Mouse (Mus musculus) MEL (cell line): ENCODE data around the gene Zfp771.

Experiments used
- BHLHE40 ChIP-seq: IDR thresholded peaks from 2 replicates; pipeline ENCODE4 v1.6.1; 2012; ENCODE audit warnings: low read depth, mild to moderate bottlenecking, inconsistent platforms, low read length, improper control_type of control experiment, borderline replicate concordance
- CHD1 ChIP-seq: IDR thresholded peaks from 2 replicates; pipeline ENCODE4 v1.6.1; 2012; ENCODE audit warnings: low read depth, mild to moderate bottlenecking, inconsistent platforms, low read length, improper control_type of control experiment
- CHD2 ChIP-seq: IDR thresholded peaks from 2 replicates; pipeline ENCODE4 v1.6.1; 2011; ENCODE audit warnings: low read length, improper control_type of control experiment
- CTCF ChIP-seq, 3 experiments: IDR thresholded peaks in 2 of 3; conservative IDR thresholded peaks in 1 of 3; 2 replicates each; pipeline ENCODE4 v1.5.1; 2011 to 2012; ENCODE audit warnings: low read length in 3 of 3, low read depth in 2 of 3, mild to moderate bottlenecking in 2 of 3, improper control_type of control experiment in 1 of 3, inconsistent platforms in 1 of 3, mixed read lengths in 1 of 3, moderate library complexity in 1 of 3; ENCODE audit not compliant: control insufficient read depth in 1 of 3, insufficient read depth in 1 of 3, poor library complexity in 1 of 3, severe bottlenecking in 1 of 3
- HCFC1 ChIP-seq: IDR thresholded peaks from 2 replicates; pipeline ENCODE4 v1.6.1; 2012; ENCODE audit warnings: low read depth, mild to moderate bottlenecking, inconsistent platforms, low read length, improper control_type of control experiment, moderate library complexity
- MAFK ChIP-seq: IDR thresholded peaks from 2 replicates; pipeline ENCODE4 v1.6.1; 2011; ENCODE audit warnings: low read depth, mild to moderate bottlenecking, low read length, improper control_type of control experiment, borderline replicate concordance
- MAZ ChIP-seq: IDR thresholded peaks from 2 replicates; pipeline ENCODE4 v1.6.1; 2012; ENCODE audit warnings: low read depth, mild to moderate bottlenecking, inconsistent platforms, low read length, improper control_type of control experiment
- POLR2A ChIP-seq, 2 experiments: IDR thresholded peaks; 2 replicates each; pipeline ENCODE4 v1.6.1; 2011 to 2012; ENCODE audit warnings: low read length in 2 of 2, mild to moderate bottlenecking in 2 of 2, control low read depth in 1 of 2, improper control_type of control experiment in 1 of 2, low read depth in 1 of 2, moderate library complexity in 1 of 2; ENCODE audit not compliant: control insufficient read depth in 1 of 2, insufficient read depth in 1 of 2, poor library complexity in 1 of 2
- SIN3A ChIP-seq: IDR thresholded peaks from 2 replicates; pipeline ENCODE4 v1.6.1; 2012; ENCODE audit warnings: low read length, improper control_type of control experiment, inconsistent platforms

DNA sequence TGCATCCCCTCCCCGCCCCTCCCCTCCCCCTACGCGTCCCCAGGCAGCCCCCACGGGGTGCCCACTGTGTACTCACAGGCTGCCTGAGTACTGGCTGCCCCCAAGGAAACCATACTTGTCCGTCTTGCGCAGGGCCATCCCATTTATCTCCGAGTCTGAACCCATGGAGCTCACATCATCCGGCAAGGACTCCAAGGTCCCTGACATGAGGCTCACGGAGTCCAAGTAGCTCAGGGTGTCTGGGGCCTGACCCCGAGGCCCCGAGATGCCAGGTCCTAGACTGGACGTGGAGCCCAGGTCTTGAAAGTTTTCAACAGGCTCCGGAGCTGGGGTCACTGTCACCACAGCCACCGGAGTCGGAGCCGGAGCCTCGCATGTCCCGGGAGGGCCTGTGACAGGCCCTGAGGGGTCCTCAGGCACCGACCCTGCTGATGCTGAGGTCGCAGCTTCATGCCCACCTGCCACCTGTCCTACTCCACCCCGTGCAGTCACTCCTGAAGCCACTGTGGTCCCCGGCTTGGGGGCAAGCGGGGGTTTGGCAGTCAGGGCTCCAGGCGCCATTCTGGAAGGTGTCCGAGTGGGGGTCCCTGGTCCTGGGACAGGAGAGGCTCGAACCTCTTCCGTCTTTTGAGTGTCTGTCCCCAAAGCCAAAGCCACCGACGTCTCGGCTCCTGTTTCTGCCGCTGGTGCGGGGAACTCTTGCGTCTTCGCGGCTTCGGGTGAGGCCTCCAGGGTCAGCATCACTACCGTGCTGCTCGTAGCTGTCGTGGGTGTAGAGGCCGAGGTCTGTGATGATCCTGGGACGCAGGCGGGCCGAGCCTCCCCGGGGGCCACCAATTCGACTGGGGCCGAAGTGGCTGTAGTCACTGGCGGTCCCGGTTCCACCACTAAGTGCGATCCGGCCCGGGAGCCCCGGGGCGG lies 36.4 kb upstream of the Zfp771 start:
- TF ChIP-seq MAZ (no peak), SIN3A (0 out of 2 replicates have a peak, but pooled peaks have one; percentile 32), POLR2A (IDR thresholded peaks at IDR 0.05; ENCODE audit: control insufficient read depth in 1 of 2, insufficient read depth in 1 of 2, low read depth in 1 of 2, low read length in 2 of 2, poor library complexity in 1 of 2) (0 out of 4 replicates have a peak, but pooled peaks of 1 of the 2 experiments have one; percentile 20), BHLHE40 (no peak), MAFK (no peak), HCFC1 (0 out of 2 replicates have a peak, but pooled peaks have one; percentile 8), CTCF (IDR thresholded peaks at IDR 0.05 in 2 of 3, conservative IDR thresholded peaks at IDR 0.05 in 1 of 3; ENCODE audit: control insufficient read depth in 1 of 3, insufficient read depth in 1 of 3, low read depth in 2 of 3, low read length in 3 of 3, poor library complexity in 1 of 3, severe bottlenecking in 1 of 3) (no peak), CHD2 (no peak), CHD1 (no peak)
